Mouse (Mus musculus) right cerebral cortex, postnatal 10 days (tissue): ENCODE results near the gene Dcaf8.

Source experiments
- DNase-seq, 2 experiments: peaks; one replicate each; pipeline ENCODE4 v3.0.0; 2021; ENCODE audit warnings: low spot score in 2 of 2

Gene Dcaf8

GRCm38 (mm10) chr1:172148279-172148954, 533 bp downstream of the Dcaf8 start:
- peak in 1 of 2 experiments; percentile 49 for DNase-seq

- DNase-seq, result no peak
Measured at GRCm38 (mm10) chr1:172148955-172149815, 1.3 kb downstream of the Dcaf8 start.

- DNase-seq, result no peak
Measured at GRCm38 (mm10) chr1:172154536-172154935, 6.7 kb downstream of the Dcaf8 start.

DNA sequence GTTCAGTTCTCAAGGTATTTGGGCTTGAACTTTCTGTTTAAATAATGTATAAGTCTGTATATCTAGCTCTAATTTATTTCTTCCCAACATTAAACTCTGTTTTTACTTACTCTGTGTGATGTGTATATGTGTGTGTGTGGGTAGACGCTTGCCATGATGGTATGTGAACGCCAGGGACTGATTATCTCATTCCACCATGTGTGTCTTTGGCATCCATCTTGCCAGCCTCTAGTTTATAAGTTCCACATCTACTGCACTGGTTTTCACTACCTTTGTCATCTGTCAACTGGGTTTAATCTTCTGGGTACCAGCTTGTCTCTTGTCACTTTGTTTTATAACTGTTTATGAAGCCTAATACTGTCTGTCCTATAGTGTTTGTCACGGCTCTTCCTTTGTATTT, 7.6 kb downstream of the Dcaf8 start:
- no peak for DNase-seq

DNA sequence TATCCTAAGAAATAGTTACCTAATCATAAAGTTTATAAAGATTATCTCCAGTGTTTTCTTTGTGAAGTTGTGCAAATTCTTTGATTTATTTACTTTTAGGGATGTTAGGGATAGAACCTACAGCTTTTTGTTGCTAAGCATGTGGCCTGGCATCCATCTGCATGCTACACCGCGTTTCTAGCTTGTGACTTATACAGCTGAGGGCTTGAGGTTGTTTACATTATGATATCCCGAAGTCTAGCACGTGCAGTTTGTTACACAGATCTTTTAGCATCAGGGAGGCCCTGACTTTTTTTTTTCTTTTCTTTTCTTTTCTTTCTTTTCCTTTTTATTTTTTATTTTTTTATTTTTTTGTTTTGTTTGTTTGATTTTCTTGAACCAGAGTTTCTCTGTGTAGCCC, 12.1 kb downstream of the Dcaf8 start:
- DNase-seq, result no peak

DNA sequence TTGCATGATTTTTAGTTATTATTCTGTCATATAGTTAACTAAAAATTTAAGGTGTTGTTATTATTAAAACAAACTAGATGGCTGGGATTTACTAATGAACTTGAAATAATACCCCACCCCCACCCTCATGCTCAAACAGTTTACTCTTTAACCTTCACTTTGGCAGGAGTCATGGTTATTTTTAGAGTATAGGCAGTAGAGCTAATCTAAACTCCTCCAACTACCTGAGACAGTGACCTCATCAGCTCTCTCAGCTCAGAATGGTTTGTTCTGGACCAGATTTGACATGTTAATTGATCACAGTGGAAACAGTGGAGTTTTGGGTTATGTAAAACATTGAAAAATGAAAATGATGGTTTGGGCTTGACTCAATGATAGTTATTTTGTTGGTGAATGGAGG, 12.6 kb downstream of the Dcaf8 start:
- no peak for DNase-seq

- peak; percentile 33 to 38 for DNase-seq
Measured at GRCm38 (mm10) chr1:172162009-172162408, 14.1 kb downstream of the Dcaf8 start.

GRCm38 (mm10) chr1:172162959-172163358, 15.1 kb downstream of the Dcaf8 start:
- no peak for DNase-seq

- no peak for DNase-seq
Measured at GRCm38 (mm10) chr1:172167911-172168310, 20.0 kb downstream of the Dcaf8 start.

GRCm38 (mm10) chr1:172169809-172170208, 21.9 kb downstream of the Dcaf8 start:
- DNase-seq, result no peak

GRCm38 (mm10) chr1:172172381-172172780, 24.5 kb downstream of the Dcaf8 start:
- DNase-seq, result no peak

GRCm38 (mm10) chr1:172173181-172173580, 25.3 kb downstream of the Dcaf8 start:
- no peak for DNase-seq

GRCm38 (mm10) chr1:172177791-172178190, 29.9 kb downstream of the Dcaf8 start:
- DNase-seq, result no peak

DNA sequence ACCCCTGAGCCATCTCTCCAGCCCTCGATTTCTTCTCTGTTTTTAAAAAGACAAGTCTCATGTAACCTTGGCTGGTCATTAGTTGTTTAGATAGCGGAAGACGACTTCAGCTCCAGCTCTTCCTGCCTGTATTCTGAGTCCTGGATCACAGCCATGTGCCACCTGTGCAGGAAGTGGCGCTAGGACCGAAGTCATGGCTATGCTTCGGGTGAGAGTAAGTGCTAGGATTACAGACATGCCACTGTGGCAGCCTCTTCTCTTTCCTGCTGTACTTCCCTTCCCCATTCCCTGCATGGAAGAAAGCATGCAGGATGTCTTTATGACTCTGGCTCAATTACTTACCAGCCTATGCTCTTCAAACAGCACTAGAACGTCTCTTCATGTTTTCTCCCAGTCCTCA, 31.2 kb downstream of the Dcaf8 start:
- no peak for DNase-seq

DNA sequence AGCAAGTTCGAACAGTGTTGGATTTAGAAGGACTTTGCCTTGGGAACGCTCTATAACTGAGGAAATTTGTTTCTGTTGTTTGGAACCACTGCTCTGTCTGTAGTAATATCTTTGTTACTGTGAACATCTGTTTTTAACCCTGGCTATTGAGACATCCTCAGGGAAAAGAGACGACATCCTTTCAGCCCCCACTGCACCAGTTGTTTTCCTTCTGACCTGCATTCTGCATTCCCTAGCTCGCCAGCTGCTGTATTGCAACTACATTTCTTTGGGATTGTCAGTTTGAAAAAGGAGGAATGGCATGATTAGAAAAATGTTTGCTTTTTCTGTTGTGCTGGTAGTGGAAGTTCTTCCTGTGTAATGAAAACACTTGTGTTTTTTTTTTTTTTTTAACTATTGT, 33.0 kb downstream of the Dcaf8 start:
- DNase-seq, result no peak

- DNase-seq, result no peak
Measured at GRCm38 (mm10) chr1:172181777-172182176, 33.9 kb downstream of the Dcaf8 start.

DNA sequence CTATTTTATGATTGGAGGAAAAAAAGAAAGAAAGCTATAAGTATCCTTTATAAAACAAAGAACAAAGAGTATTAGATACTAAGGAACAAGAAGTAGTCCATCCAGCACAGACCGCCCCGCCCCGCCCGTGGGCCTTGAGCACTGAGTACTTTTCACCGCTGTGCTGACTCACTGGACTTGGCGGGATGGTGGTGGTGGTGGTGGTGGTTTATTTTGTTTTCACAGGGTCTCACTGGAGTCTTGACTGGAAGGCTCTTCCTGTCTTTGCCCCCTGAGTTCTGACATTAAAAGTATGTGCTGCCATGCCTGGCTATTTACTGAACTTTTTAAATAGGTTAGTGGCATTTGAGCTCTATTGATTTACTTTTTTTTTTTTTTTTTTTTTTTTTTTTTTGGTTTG, 35.2 kb downstream of the Dcaf8 start:
- DNase-seq, result no peak

DNA sequence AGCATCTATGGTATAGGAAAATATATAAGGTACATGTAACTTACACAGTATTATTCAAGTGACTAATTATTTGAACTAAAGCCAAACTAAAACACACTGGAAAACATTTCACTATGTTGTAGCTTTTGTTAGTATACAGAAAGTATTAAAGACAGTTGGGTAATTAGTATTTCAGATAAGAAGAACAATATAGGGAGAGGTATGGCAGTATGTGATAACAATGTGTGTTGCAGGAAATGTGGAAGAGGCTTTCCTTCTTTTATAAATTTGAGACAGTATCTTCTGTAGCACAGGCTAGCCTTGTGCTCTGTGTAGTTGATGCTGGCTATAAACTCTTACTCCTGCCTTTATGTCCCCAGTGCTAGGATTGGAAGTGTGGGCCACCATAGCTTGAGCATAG, 36.0 kb downstream of the Dcaf8 start:
- no peak for DNase-seq

- DNase-seq, result no peak
Measured at GRCm38 (mm10) chr1:172186401-172187289, 38.8 kb downstream of the Dcaf8 start.

DNA sequence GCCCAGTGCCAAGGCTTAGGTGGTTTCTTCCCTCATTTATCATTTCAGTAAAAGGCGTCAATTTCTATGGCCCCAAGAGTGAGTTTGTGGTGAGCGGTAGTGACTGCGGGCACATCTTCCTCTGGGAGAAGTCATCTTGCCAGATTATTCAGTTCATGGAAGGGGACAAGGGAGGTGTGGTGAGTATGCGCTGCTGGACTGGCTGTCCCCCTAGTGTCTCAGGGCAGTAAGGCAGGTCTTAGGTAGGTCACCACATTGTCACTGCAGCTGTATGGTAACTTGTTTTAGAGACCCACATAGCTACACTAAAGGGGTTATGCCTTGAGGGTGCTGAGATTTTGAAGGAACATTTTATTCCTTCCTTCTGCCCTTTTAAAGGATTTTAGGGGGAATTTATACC, 41.0 kb downstream of the Dcaf8 start:
- no peak for DNase-seq

- no peak for DNase-seq
Measured at GRCm38 (mm10) chr1:172191578-172191977, 43.7 kb downstream of the Dcaf8 start.

- DNase-seq, result no peak
Measured at GRCm38 (mm10) chr1:172192217-172192616, 44.3 kb downstream of the Dcaf8 start.
